Mouse (Mus musculus): ENCODE data around the gene Setd5.

DNA sequence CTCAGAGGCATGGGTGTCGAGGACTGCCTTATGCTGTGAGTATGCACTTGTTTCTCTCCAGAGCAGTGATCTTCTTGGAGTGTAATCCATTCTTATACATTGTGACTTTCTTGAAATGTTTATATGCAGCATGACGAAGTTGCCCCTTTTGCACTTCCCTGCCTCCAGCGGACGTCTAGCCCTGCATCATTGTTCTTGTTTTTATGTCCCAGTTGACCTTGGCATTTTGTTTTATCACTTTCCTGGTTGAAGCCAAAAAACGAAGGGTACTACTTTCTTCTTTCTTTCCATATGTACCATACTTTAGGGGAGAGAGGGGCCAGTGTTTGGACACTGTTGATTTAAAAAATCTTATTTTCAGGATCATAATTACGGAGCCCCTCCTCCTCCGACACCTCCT is 32.8 kb downstream of the Setd5 start:
- no peak for TF ChIP-seq FLI1 (IDR thresholded peaks at IDR 0.05; ENCODE audit: low read length)
- TF ChIP-seq GATA1 (IDR thresholded peaks at IDR 0.05; ENCODE audit: borderline replicate concordance, low read length), result no peak
